Mouse (Mus musculus) small intestine, adult 2 months (tissue): Measurements from ENCODE around the gene Atp6v0a1.

ENCODE experiments used
- CTCF ChIP-seq: fragments of 200-500 bp; IDR thresholded peaks from 2 replicates; pipeline ENCODE4 v1.5.1; 2012; ENCODE audit warnings: low read depth, mild to moderate bottlenecking, control low read depth, inconsistent platforms, low read length, moderate library complexity, mixed read lengths; ENCODE audit not compliant: insufficient replicate concordance, insufficient read length; ENCODE audit errors: extremely low read depth
- POLR2A ChIP-seq: fragments of 200-500 bp; IDR thresholded peaks from 2 replicates; pipeline ENCODE4 v1.6.1; 2012; ENCODE audit warnings: low read depth, mild to moderate bottlenecking, control low read depth, inconsistent platforms, low read length, moderate library complexity

GRCm38 (mm10) chr11:101051617-101052016 is 42.4 kb downstream of the Atp6v0a1 start:
- TF ChIP-seq CTCF (no peak), POLR2A (no peak)
